Mouse (Mus musculus) liver, adult 2 months (tissue): ENCODE data around the gene Crabp1.

Source experiments
- CTCF ChIP-seq: fragments of 200-500 bp; IDR thresholded peaks from 2 replicates; pipeline ENCODE4 v1.5.1; 2011; ENCODE audit warnings: low read depth, low read length, control low read depth
- POLR2A ChIP-seq: fragments of 200-500 bp; IDR thresholded peaks from 2 replicates; pipeline ENCODE4 v1.6.1; 2011; ENCODE audit warnings: low read length, control low read depth; ENCODE audit not compliant: insufficient read depth; ENCODE audit errors: extremely low read depth

GRCm38 (mm10) chr9:54785215-54785614 is 20.7 kb downstream of the Crabp1 start:
- TF ChIP-seq CTCF (no peak), POLR2A (no peak)
